27 mouse cellular contexts compared by ENCODE assay signal in the genomic region with DNA sequence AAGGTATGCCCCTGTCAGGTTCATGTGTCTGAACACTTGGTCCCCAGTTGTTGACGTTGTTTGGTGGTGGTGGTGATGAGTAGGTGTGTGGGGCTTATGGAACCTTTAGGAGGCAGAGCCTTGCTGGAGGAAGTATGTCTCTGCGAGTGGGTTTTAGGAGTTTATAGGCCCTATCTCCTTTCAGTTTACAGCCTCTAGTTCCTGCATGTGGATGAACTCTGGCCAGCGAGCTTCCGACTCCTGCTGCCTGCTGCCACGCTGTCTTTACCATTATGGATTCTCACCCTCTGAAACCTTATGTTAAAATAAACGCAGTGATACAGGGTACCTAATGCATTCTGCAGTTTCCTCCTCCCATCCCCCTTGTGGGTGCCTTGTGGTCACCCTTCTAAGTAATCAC.
"Had no signal": no experiment of that assay in that cellular context is flagged by ENCODE, and none has a peak within 500 bp of the region (broad histone marks: within the 10 kb centered on the region; RNA-seq: fewer than 3 reads in every experiment).

No protein-coding gene starts in this region.

- H3K27ac ChIP-seq: embryonic facial prominence, embryonic 10.5 days; embryonic facial prominence, embryonic 12.5 days; embryonic facial prominence, embryonic 13.5 days; embryonic facial prominence, embryonic 15.5 days; forebrain, embryonic 10.5 days; forebrain, embryonic 12.5 days; forebrain, embryonic 13.5 days; forebrain, embryonic 15.5 days; gastrocnemius, adult 2 months; heart, adult 2 months had no signal

- ATAC-seq: forebrain, embryonic 13.5 days; forebrain, embryonic 14.5 days; forebrain, embryonic 15.5 days; forebrain, embryonic 16.5 days; forebrain, postnatal 0 days had no signal

- H3K9me3 ChIP-seq: embryonic facial prominence, embryonic 10.5 days; embryonic facial prominence, embryonic 12.5 days; embryonic facial prominence, embryonic 13.5 days; embryonic facial prominence, embryonic 15.5 days; forebrain, embryonic 10.5 days; forebrain, embryonic 12.5 days; forebrain, embryonic 13.5 days; forebrain, embryonic 15.5 days had no signal

- H3K36me3 ChIP-seq: embryonic facial prominence, embryonic 10.5 days; embryonic facial prominence, embryonic 12.5 days; embryonic facial prominence, embryonic 13.5 days; embryonic facial prominence, embryonic 15.5 days; forebrain, embryonic 10.5 days; forebrain, embryonic 12.5 days; forebrain, embryonic 15.5 days had no signal

- DNase-seq: cerebellum, adult 8-10 months; cerebellum, adult 9-10 months; cerebellum, adult 9-11 months; cerebellum, postnatal 10 days; cerebellum, postnatal 14 days; cerebellum, postnatal 25 days; cerebellum, postnatal 36 days; embryo, embryonic 11 days; forebrain, postnatal 0 days; gastrocnemius, adult 2 months; gastrocnemius, postnatal 10 days; gastrocnemius, postnatal 25 days; gastrocnemius, postnatal 36 days; heart, adult 11 months; heart, adult 18-20 months; heart, adult 2 months had no signal

- H3K4me3 ChIP-seq: embryonic facial prominence, embryonic 10.5 days; embryonic facial prominence, embryonic 12.5 days; embryonic facial prominence, embryonic 13.5 days; embryonic facial prominence, embryonic 15.5 days; erythroblast, embryonic 14.5 days; forebrain, embryonic 10.5 days; forebrain, embryonic 12.5 days; forebrain, embryonic 13.5 days; forebrain, embryonic 15.5 days; gastrocnemius, adult 2 months; heart, adult 2 months had no signal

- H3K9ac ChIP-seq: embryonic facial prominence, embryonic 12.5 days; embryonic facial prominence, embryonic 13.5 days; embryonic facial prominence, embryonic 15.5 days; forebrain, embryonic 12.5 days; forebrain, embryonic 13.5 days; forebrain, embryonic 15.5 days; forebrain, postnatal 0 days had no signal

- H3K27me3 ChIP-seq: embryonic facial prominence, embryonic 12.5 days; embryonic facial prominence, embryonic 13.5 days; embryonic facial prominence, embryonic 15.5 days; forebrain, embryonic 13.5 days; forebrain, embryonic 15.5 days had no signal

- H3K4me2 ChIP-seq: embryonic facial prominence, embryonic 12.5 days; embryonic facial prominence, embryonic 13.5 days; embryonic facial prominence, embryonic 15.5 days; forebrain, embryonic 12.5 days; forebrain, embryonic 13.5 days; forebrain, embryonic 15.5 days had no signal
